Mouse (Mus musculus): Measurements from ENCODE around the gene Matn1. TPM values are rescaled to one million over a fixed set of nuclear protein-coding genes. Genes with fewer than 3 reads are reported as not detected.

Gene Matn1
- polyA plus RNA-seq, 2 experiments = 0.08 to 0.13 TPM

DNA sequence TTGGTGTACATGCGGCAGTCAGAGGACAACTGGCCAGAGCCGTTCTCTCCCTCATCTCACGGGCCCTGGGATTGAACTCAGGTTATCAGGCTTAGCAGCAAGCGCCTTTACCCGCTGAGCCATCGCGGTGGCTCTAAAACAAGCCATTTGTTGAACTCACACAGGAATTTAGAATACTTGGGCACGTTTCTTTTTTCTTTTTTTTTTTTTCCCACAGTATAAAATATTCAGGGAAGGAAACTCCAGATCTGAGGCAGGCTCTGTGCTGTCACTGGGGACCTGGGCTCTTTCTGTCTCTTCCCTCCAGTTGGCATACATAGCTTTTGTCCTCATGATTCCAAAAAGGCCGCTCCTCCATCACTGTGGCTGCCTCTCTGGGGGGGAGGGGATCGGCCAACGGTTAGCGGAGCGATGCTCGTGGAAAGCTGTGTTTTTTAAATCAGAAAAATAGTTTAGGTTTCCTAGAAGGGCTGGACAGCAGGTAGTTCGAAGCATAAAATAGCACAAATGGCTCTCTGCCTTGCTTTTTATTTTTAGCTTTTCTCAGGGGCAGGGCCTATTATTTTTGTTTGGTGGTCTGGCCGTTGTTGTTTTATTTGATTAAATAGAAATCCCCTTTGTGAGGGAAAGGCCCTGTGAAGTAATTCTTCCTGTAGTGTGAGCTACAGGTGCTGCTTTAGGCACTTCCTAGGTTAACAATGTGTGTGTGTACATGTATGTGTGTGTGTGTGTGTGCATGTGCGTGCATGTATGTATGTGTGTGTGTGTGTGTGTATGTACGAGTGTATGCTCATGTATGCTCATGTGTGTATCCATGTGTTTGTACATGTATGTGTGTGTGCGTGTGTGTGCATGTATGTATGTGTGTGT is 36.8 kb upstream of the Matn1 start:
- TF ChIP-seq EP300 (IDR thresholded peaks at IDR 0.05; ENCODE audit: low read depth) = no peak
- TF ChIP-seq CTCF (IDR thresholded peaks at IDR 0.05; ENCODE audit: low read depth) = no peak
- no peak overlapping the region for H3K4me3 ChIP-seq (ENCODE audit: insufficient read depth in 1 of 2, low read depth in 2 of 2, low read length in 2 of 2)
- H3K27me3 ChIP-seq (ENCODE audit: control insufficient read depth, insufficient read depth, low read length) = no peaks in the 10 kb centered on the region
- no peaks in the 10 kb centered on the region for H3K36me3 ChIP-seq (replicated peaks; ENCODE audit: control insufficient read depth, insufficient read depth, low read depth)
- ATAC-seq (ENCODE audit: insufficient read depth) (no peak), DNase-seq (ENCODE audit: low read depth in 3 of 3, low spot score in 3 of 3) (no peak)
- H3K4me2 ChIP-seq (ENCODE audit: low read depth) = no peak overlapping the region
- no peak overlapping the region for H3K9ac ChIP-seq (replicated peaks)
- peaks cover 0 to 21% of the 10 kb centered on the region in 2 experiments; a peak in 3 of 4 replicates for H3K4me1 ChIP-seq (replicated peaks; ENCODE audit: control insufficient read depth in 2 of 2, insufficient read depth in 2 of 2, low read length in 1 of 2)
- WGBS (ENCODE audit: insufficient replicate concordance) = 74% methylated on average over 19 of the region's 19 CpGs
- H3K27ac ChIP-seq = no peak overlapping the region
- H3K9me3 ChIP-seq (ENCODE audit: control insufficient read depth, low read length) = no peaks in the 10 kb centered on the region

GRCm38 (mm10) chr4:130908133-130908532 is 36.1 kb upstream of the Matn1 start:
- no peak for TF ChIP-seq CTCF (IDR thresholded peaks at IDR 0.05; ENCODE audit: low read depth)
- TF ChIP-seq EP300 (IDR thresholded peaks at IDR 0.05; ENCODE audit: low read depth) = no peak
- Histone ChIP-seq H3K27ac (no peak overlapping the region), H3K9me3 (ENCODE audit: control insufficient read depth, low read length) (no peaks in the 10 kb centered on the region), H3K9ac (replicated peaks) (no peak overlapping the region), H3K4me3 (ENCODE audit: insufficient read depth in 1 of 2, low read depth in 2 of 2, low read length in 2 of 2) (no peak overlapping the region), H3K36me3 (replicated peaks; ENCODE audit: control insufficient read depth, insufficient read depth, low read depth) (no peaks in the 10 kb centered on the region), H3K4me1 (replicated peaks; ENCODE audit: control insufficient read depth in 2 of 2, insufficient read depth in 2 of 2, low read length in 1 of 2) (peaks cover 0 to 21% of the 10 kb centered on the region in 2 experiments; a peak in 3 of 4 replicates), H3K4me2 (ENCODE audit: low read depth) (no peak overlapping the region), H3K27me3 (ENCODE audit: control insufficient read depth, insufficient read depth, low read length) (no peaks in the 10 kb centered on the region)
- ATAC-seq (ENCODE audit: insufficient read depth) (no peak), DNase-seq (ENCODE audit: low read depth in 3 of 3, low spot score in 3 of 3) (no peak)
- 79% methylated on average over 10 of the region's 10 CpGs for WGBS (ENCODE audit: insufficient replicate concordance)

DNA sequence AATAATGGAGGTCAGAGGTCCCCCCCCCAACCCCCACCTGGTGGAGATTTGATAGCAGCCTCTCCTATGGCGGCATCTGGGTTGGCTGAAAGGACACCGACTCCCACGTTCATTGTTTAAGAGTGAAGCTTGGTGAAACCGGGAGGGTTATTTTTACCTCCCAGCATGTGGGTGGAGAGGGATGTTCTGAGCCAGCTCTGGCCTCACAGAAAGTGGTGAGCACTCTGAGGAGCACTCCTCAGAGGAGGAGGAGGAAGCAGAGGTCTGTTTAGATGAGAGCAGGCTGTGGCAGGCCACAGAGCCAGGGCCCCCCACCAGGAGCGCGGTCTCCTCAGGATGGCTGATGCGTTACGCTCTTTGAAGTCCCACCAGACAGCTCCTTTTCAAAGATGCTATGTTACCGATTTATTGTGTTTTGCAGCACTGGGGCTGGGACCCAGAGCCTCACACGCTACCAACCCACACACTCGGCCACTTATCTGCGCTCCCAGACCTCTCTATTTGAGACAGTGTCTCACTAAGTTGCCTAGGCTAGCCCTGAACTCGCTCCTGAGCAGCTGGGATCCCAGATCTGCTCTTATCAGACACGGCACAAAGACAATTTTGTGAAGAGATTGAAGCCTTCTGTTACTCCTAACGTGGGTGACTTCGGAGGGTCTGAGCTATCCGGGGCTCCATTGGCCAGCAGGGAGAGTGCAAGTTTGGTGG is 34.9 kb upstream of the Matn1 start:
- peak; percentile 57 for ATAC-seq (ENCODE audit: insufficient read depth)

DNA sequence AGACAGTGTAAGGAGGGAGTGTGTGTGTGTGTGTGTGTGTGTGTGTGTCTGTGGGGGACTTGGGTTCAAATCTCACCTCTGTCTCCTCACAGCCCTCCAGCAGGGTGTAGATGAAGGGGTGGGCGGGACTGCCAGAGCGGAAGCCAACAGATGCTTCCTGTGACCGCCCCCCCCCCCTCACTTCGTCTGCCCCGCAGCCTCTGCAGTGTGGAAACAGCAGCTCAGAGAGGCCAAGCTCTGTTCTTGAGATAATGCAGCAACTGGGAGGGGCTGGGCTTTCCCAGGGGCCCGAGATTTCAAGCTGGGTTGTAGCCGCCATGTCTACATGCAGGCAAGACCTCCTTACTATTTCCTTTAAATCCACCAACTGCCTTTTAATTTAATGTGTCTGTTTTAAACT is 33.5 kb upstream of the Matn1 start:
- Histone ChIP-seq H3K9me3 (ENCODE audit: control insufficient read depth, low read length) (no peaks in the 10 kb centered on the region), H3K9ac (replicated peaks) (no peak overlapping the region), H3K27ac (no peak overlapping the region), H3K4me3 (ENCODE audit: insufficient read depth in 1 of 2, low read depth in 2 of 2, low read length in 2 of 2) (no peak overlapping the region), H3K4me1 (replicated peaks; ENCODE audit: control insufficient read depth in 2 of 2, insufficient read depth in 2 of 2, low read length in 1 of 2) (peaks cover 0 to 15% of the 10 kb centered on the region in 2 experiments; a peak in 3 of 4 replicates), H3K36me3 (replicated peaks; ENCODE audit: control insufficient read depth, insufficient read depth, low read depth) (no peaks in the 10 kb centered on the region), H3K4me2 (ENCODE audit: low read depth) (no peak overlapping the region), H3K27me3 (ENCODE audit: control insufficient read depth, insufficient read depth, low read length) (no peaks in the 10 kb centered on the region)
- TF ChIP-seq CTCF (IDR thresholded peaks at IDR 0.05; ENCODE audit: low read depth) (no peak), EP300 (IDR thresholded peaks at IDR 0.05; ENCODE audit: low read depth) (no peak)
- peak; percentile 36; the same call in 1 of the 2 replicates for ATAC-seq (ENCODE audit: insufficient read depth)
- DNase-seq (ENCODE audit: low read depth in 3 of 3, low spot score in 3 of 3) = peak in 1 of 3 experiments; percentile 32
- 7% methylated on average over 6 of the region's 7 CpGs for WGBS (ENCODE audit: insufficient replicate concordance)

More for the DNA sequence above, 34.9 kb upstream of the Matn1 start:
- Histone ChIP-seq H3K9ac (replicated peaks) (no peak overlapping the region), H3K27ac (no peak overlapping the region), H3K27me3 (ENCODE audit: control insufficient read depth, insufficient read depth, low read length) (no peaks in the 10 kb centered on the region), H3K4me1 (replicated peaks; ENCODE audit: control insufficient read depth in 2 of 2, insufficient read depth in 2 of 2, low read length in 1 of 2) (peaks cover 0 to 21% of the 10 kb centered on the region in 2 experiments; a peak in 3 of 4 replicates), H3K4me3 (ENCODE audit: insufficient read depth in 1 of 2, low read depth in 2 of 2, low read length in 2 of 2) (no peak overlapping the region), H3K4me2 (ENCODE audit: low read depth) (no peak overlapping the region), H3K9me3 (ENCODE audit: control insufficient read depth, low read length) (no peaks in the 10 kb centered on the region), H3K36me3 (replicated peaks; ENCODE audit: control insufficient read depth, insufficient read depth, low read depth) (no peaks in the 10 kb centered on the region)
- DNase-seq (ENCODE audit: low read depth in 3 of 3, low spot score in 3 of 3) = peak; percentile 24 to 47 (median 40)
- 17% methylated on average over 17 of the region's 17 CpGs for WGBS (ENCODE audit: insufficient replicate concordance)
- TF ChIP-seq CTCF (IDR thresholded peaks at IDR 0.05; ENCODE audit: low read depth) (no peak), EP300 (IDR thresholded peaks at IDR 0.05; ENCODE audit: low read depth) (peak; percentile 50)

- Histone ChIP-seq H3K4me3 (ENCODE audit: insufficient read depth in 1 of 2, low read depth in 2 of 2, low read length in 2 of 2) (no peak overlapping the region), H3K9me3 (ENCODE audit: control insufficient read depth, low read length) (no peaks in the 10 kb centered on the region), H3K4me1 (replicated peaks; ENCODE audit: control insufficient read depth in 2 of 2, insufficient read depth in 2 of 2, low read length in 1 of 2) (peaks cover 0 to 15% of the 10 kb centered on the region in 2 experiments; a peak in 3 of 4 replicates), H3K9ac (replicated peaks) (no peak overlapping the region), H3K36me3 (replicated peaks; ENCODE audit: control insufficient read depth, insufficient read depth, low read depth) (no peaks in the 10 kb centered on the region), H3K27ac (no peak overlapping the region), H3K4me2 (ENCODE audit: low read depth) (no peak overlapping the region), H3K27me3 (ENCODE audit: control insufficient read depth, insufficient read depth, low read length) (no peaks in the 10 kb centered on the region)
- TF ChIP-seq EP300 (IDR thresholded peaks at IDR 0.05; ENCODE audit: low read depth) (no peak), CTCF (IDR thresholded peaks at IDR 0.05; ENCODE audit: low read depth) (no peak)
- DNase-seq (ENCODE audit: low read depth in 3 of 3, low spot score in 3 of 3) (no peak), ATAC-seq (ENCODE audit: insufficient read depth) (no peak)
- WGBS (ENCODE audit: insufficient replicate concordance) = 40% methylated on average over 3 of the region's 3 CpGs
These were observed 31.6 kb upstream of the Matn1 start for GRCm38 (mm10) chr4:130912626-130913025.

Measured in liver, embryonic 14.5 days (tissue).